Mouse (Mus musculus) ES-Bruce4 (cell line): ENCODE results near the gene Ptf1a. TPM values are rescaled to one million over a fixed set of nuclear protein-coding genes. Genes with fewer than 3 reads are reported as not detected.

Experiments used
- H3K27ac ChIP-seq: 2 replicates; pipeline ENCODE4 v1.5.1; 2012; ENCODE audit warnings: low read length, inconsistent platforms; ENCODE audit not compliant: insufficient read depth
- H3K27me3 ChIP-seq: 2 replicates; pipeline ENCODE4 v1.6.1; 2012; ENCODE audit warnings: mild to moderate bottlenecking, low read length, inconsistent platforms; ENCODE audit not compliant: control insufficient read depth, poor library complexity, insufficient read depth, severe bottlenecking
- H3K36me3 ChIP-seq: 2 replicates; pipeline ENCODE4 v1.6.1; 2012; ENCODE audit warnings: inconsistent platforms, mild to moderate bottlenecking, low read length, moderate library complexity; ENCODE audit not compliant: control insufficient read depth, poor library complexity, insufficient read depth, severe bottlenecking
- H3K4me1 ChIP-seq: one replicate; pipeline ENCODE4 v1.8.1; 2011; ENCODE audit warnings: low read length; ENCODE audit not compliant: control insufficient read depth, insufficient read depth
- H3K4me3 ChIP-seq: 2 replicates; pipeline ENCODE4 v1.5.1; 2011; ENCODE audit warnings: low read depth, mild to moderate bottlenecking, low read length
- H3K9ac ChIP-seq: 2 replicates; pipeline ENCODE4 v1.6.1; 2012; ENCODE audit warnings: low read depth, mild to moderate bottlenecking, inconsistent platforms; ENCODE audit not compliant: poor library complexity, severe bottlenecking
- H3K9me3 ChIP-seq: replicated peaks from 2 replicates; pipeline ENCODE4 v1.6.1; 2012; ENCODE audit warnings: mild to moderate bottlenecking, low read length, inconsistent platforms; ENCODE audit not compliant: control insufficient read depth, poor library complexity, insufficient read depth, severe bottlenecking
- CTCF ChIP-seq: IDR thresholded peaks from one replicate; pipeline ENCODE4 v1.8.1; 2011; ENCODE audit warnings: low read depth, low read length
- EP300 ChIP-seq: IDR thresholded peaks from 2 replicates; pipeline ENCODE4 v1.6.1; 2011; ENCODE audit warnings: low read depth, low read length; ENCODE audit not compliant: insufficient read depth
- POLR2A ChIP-seq: IDR thresholded peaks from one replicate; pipeline ENCODE4 v1.8.1; 2011; ENCODE audit warnings: low read length; ENCODE audit not compliant: insufficient read depth
- polyA plus RNA-seq: library from polyadenylated mRNA; stranded (reverse); fragments of >200 nt; gene quantifications from 2 replicates; pipeline ENCODE4 v1.2.4, GENCODE M21; 2011; ENCODE audit warnings: low read depth; ENCODE audit not compliant: missing spikeins, insufficient read depth, insufficient read length

Ptf1a gene
- polyA plus RNA-seq, 1 experiment, result not detected

DNA sequence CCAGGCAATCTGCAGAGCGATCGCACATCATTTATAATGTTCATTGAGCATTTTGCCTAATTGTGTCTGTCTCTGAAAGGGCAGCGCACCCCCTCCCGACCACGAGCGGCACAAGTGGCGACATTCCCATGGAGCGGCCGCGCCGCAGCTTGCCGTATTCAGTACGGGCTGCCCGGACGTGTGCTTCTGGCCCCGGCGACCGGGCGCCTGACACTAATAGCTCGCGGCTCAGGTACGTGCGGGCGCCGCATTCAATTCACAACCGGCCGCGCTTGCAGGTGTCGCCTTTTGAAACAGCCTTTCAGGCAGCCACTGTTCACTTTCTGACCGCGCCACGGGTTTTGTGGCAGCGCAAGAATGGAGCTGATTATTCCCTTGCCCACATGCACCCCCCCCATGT, 14.7 kb upstream of the Ptf1a start:
- peak overlapping the region; percentile 34 for H3K4me3 ChIP-seq
- H3K27me3 ChIP-seq, result peaks cover 7% of the 10 kb centered on the region; the same call in 1 of the 2 replicates
- H3K27ac ChIP-seq, result no peak overlapping the region
- no peaks in the 10 kb centered on the region for H3K9me3 ChIP-seq
- peak overlapping the region; percentile 24 for H3K9ac ChIP-seq
- H3K4me1 ChIP-seq, result no peaks in the 10 kb centered on the region
- TF ChIP-seq EP300 (no peak), CTCF (no peak)
- no peaks in the 10 kb centered on the region for H3K36me3 ChIP-seq

DNA sequence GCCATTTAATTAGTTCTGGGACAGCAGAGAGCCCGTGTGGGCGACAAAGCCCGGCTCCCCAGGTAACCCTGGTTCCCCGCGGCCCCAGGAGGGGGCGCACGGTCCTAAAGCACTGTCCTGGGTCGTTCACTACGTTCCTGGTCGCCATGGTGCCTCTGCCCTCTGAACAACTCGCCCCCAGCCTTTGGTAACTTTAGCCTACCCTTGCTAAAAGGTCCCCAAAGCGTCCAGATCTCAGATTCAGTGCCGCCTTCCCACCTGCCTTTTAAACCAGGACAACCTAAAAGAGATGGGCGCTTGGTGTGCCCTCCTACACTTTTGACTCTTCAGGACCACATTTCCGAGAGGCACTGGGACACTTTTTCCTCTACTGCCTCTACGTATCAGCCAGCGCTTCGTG, 14.3 kb upstream of the Ptf1a start:
- Histone ChIP-seq H3K27ac (no peak overlapping the region), H3K4me3 (peak overlapping the region; percentile 43), H3K4me1 (no peaks in the 10 kb centered on the region), H3K27me3 (peaks cover 7% of the 10 kb centered on the region; the same call in 1 of the 2 replicates), H3K9ac (no peak overlapping the region), H3K36me3 (no peaks in the 10 kb centered on the region), H3K9me3 (no peaks in the 10 kb centered on the region)
- TF ChIP-seq POLR2A (no peak), CTCF (peak; percentile 50)

DNA sequence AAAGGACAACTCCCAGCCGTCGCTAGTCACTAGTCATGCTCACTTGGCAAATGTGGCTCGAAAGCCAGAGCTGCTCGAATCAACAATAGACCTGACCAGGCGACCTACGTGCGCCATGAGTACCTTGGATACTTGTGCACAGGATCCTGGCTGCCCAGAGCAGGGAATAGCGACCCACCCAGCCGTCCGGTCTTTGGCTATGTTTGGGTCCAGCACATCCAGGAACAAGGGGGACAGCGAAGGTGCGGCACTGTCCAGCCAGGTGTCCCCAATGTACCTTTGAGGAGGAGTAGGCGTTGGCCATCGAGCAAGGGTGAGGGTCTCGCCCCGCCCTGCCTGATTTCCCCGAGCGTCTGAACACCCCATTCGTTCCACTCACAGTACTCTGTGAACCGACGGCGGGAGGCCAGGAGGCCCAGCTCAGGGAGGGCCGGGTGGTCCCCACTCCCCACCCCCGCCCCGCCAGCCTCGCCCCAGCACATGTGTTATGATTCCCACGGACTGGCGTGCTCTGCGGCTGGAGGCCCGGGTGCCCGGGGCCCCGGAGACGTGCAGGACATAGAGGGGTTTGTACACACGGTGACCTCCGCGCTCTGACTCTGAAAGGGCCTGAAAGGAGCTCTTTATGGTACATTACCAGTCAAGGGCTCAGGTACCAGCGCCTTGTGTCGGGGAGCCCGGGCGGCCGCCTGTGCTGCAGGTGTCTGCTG, 13.7 kb upstream of the Ptf1a start:
- Histone ChIP-seq H3K27ac (no peak overlapping the region), H3K4me3 (peak overlapping the region; percentile 43), H3K9me3 (no peaks in the 10 kb centered on the region), H3K9ac (no peak overlapping the region), H3K27me3 (peaks cover 7% of the 10 kb centered on the region; the same call in 1 of the 2 replicates), H3K4me1 (no peaks in the 10 kb centered on the region), H3K36me3 (no peaks in the 10 kb centered on the region)
- no peak for TF ChIP-seq CTCF
- no peak for TF ChIP-seq POLR2A
- no peak for TF ChIP-seq EP300

DNA sequence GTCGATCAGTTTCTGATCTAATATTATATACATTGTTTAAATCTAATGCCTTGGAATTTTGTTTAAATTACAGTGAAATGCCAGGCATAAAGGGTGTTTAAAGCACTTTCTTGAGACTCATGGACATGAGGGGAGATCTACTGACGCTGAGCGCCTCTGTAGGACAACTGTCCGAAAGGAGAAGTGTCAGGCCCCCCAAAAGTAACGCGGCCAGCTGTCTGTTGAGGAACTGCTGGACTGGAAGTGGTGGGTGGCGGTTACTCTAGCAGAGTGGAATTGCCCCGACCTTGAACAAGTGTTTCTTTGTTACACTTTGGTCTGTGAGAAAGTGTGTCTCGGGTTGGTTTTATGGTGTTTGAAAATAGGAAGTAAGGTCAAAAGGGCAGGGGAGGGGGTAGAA, 1.1 kb upstream of the Ptf1a start:
- Histone ChIP-seq H3K36me3 (no peaks in the 10 kb centered on the region), H3K27me3 (peaks cover 28% of the 10 kb centered on the region), H3K9me3 (no peaks in the 10 kb centered on the region), H3K27ac (no peak overlapping the region), H3K9ac (no peak overlapping the region), H3K4me1 (no peaks in the 10 kb centered on the region), H3K4me3 (no peak overlapping the region)
- TF ChIP-seq EP300 (no peak), CTCF (no peak), POLR2A (no peak)

DNA sequence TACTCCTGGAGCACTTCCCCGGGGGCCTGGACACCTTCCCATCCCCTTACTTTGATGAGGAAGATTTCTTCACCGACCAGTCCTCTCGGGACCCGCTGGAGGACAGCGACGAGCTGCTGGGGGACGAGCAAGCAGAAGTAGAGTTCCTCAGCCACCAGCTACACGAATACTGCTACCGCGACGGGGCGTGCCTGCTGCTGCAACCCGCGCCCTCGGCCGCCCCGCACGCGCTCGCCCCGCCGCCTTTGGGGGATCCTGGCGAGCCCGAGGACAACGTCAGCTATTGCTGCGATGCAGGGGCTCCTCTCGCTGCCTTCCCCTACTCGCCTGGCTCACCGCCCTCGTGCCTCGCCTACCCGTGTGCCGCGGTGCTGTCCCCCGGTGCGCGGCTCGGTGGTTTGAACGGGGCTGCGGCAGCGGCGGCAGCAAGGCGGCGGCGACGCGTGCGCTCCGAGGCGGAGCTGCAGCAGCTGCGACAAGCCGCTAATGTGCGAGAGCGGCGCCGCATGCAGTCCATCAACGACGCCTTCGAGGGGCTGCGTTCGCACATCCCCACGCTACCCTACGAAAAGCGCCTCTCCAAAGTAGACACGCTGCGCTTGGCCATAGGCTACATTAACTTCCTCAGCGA, 523 bp downstream of the Ptf1a start:
- H3K9me3 ChIP-seq, result no peaks in the 10 kb centered on the region
- H3K4me1 ChIP-seq, result no peaks in the 10 kb centered on the region
- peak overlapping the region; percentile 48 for H3K4me3 ChIP-seq
- TF ChIP-seq CTCF (no peak), POLR2A (no peak), EP300 (no peak)
- 0 out of 2 replicates have a peak overlapping the region, but pooled peaks have one; percentile 9 for H3K9ac ChIP-seq
- H3K27ac ChIP-seq, result no peak overlapping the region
- H3K27me3 ChIP-seq, result peaks cover 28% of the 10 kb centered on the region
- no peaks in the 10 kb centered on the region for H3K36me3 ChIP-seq

DNA sequence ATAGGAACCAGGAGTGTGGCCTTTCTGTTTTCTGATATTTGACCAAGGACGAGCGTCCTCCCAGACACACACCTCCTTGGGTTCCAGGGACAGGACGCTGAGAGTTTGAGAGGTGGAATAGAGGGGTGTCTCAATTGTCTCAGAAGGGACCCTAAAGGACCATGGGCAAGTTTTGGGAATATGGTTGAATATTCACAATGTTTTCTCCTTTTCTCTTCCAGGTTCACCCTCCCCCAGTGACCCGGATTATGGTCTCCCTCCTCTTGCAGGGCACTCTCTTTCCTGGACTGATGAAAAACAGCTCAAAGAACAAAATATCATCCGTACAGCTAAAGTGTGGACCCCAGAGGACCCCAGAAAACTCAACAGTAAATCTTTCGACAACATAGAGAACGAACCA, 1.3 kb downstream of the Ptf1a start:
- no peaks in the 10 kb centered on the region for H3K4me1 ChIP-seq
- no peak overlapping the region for H3K9ac ChIP-seq
- H3K36me3 ChIP-seq, result no peaks in the 10 kb centered on the region
- peaks cover 32% of the 10 kb centered on the region for H3K27me3 ChIP-seq
- H3K27ac ChIP-seq, result no peak overlapping the region
- TF ChIP-seq CTCF (no peak), EP300 (no peak), POLR2A (no peak)
- no peak overlapping the region for H3K4me3 ChIP-seq
- H3K9me3 ChIP-seq, result no peaks in the 10 kb centered on the region
